Mouse (Mus musculus): ENCODE measurements at regions not wholly inside any gene's neighbourhood (a gene's known extent, or its start where the extent isn't known, plus 50 kb on each side); places are given as distances from the start of the nearest gene placed in this dataset.

- TF ChIP-seq CTCF (IDR thresholded peaks at IDR 0.05; ENCODE audit: low read depth, low read length) = no peak
- no peak for TF ChIP-seq POLR2A (IDR thresholded peaks at IDR 0.05; ENCODE audit: insufficient read depth, low read length)
Observed at GRCm38 (mm10) chr19:60290244-60290643, 63.7 kb upstream of the Fam204a start.
